Mouse (Mus musculus): ENCODE data around the gene Map4k3.

GRCm38 (mm10) chr17:80568842-80569601, 159.3 kb downstream of the Map4k3 start:
- TF ChIP-seq EP300 (IDR thresholded peaks at IDR 0.05) (no peak), CTCF (IDR thresholded peaks at IDR 0.05) (no peak)

Data from lung, postnatal 0 days (tissue).